Mouse (Mus musculus) forebrain, embryonic 15.5 days (tissue): ENCODE measurements around the gene Trim33. TPM values are rescaled to one million over a fixed set of nuclear protein-coding genes. Genes with fewer than 3 reads are reported as not detected.

Experiments used
- ATAC-seq: fragments of 200-750 bp; cut with Nextera tagmentation; replicated peaks from 2 replicates; pipeline ENCODE4 v1.8.0; 2017; ENCODE audit warnings: mild to moderate bottlenecking, moderate TSS enrichment, moderate library complexity
- H3K27ac ChIP-seq: fragments of 300-500 bp; sonication (generic); replicated peaks from 2 replicates; pipeline ENCODE4 v1.5.1; 2015; ENCODE audit warnings: mild to moderate bottlenecking, inconsistent platforms
- H3K27me3 ChIP-seq: fragments of 300-500 bp; sonication (generic); 2 replicates; pipeline ENCODE4 v1.6.1; 2015; ENCODE audit warnings: inconsistent platforms
- H3K36me3 ChIP-seq: fragments of 300-500 bp; sonication (generic); 2 replicates; pipeline ENCODE4 v1.6.1; 2015; ENCODE audit warnings: mild to moderate bottlenecking, inconsistent platforms
- H3K4me1 ChIP-seq: fragments of 300-500 bp; sonication (generic); 2 replicates; pipeline ENCODE4 v1.6.1; 2015; ENCODE audit warnings: inconsistent platforms
- H3K4me2 ChIP-seq: fragments of 300-500 bp; sonication (generic); replicated peaks from 2 replicates; pipeline ENCODE4 v1.6.1; 2015; ENCODE audit warnings: mild to moderate bottlenecking, inconsistent platforms
- H3K4me3 ChIP-seq: fragments of 300-500 bp; sonication (generic); 2 replicates; pipeline ENCODE4 v1.5.1; 2015; ENCODE audit warnings: mild to moderate bottlenecking, inconsistent platforms
- H3K9ac ChIP-seq: fragments of 300-500 bp; sonication (generic); replicated peaks from 2 replicates; pipeline ENCODE4 v1.6.1; 2015; ENCODE audit warnings: mild to moderate bottlenecking, inconsistent platforms
- H3K9me3 ChIP-seq: fragments of 300-500 bp; sonication (generic); 2 replicates; pipeline ENCODE4 v1.6.1; 2016; ENCODE audit warnings: inconsistent platforms
- WGBS: fragments of 180-500 bp; shearing (Covaris S2); methylation state at CpG from one replicate; pipeline ENCODE4 v1.1.7; 2015; ENCODE audit warnings: mixed read lengths; 5-methylcytosine and 5-hydroxymethylcytosine counted together
- polyA plus RNA-seq: library from polyadenylated mRNA; unstranded; fragments of >200 nt; fragmentation: Nextera tagmentation; extraction: Ambion mirVana; gene quantifications from 2 replicates; pipeline ENCODE4 v1.2.1, GENCODE M21; 2015

Trim33 gene
- polyA plus RNA-seq = 32.2 and 32.6 TPM in 2 replicates

- Histone ChIP-seq H3K4me2 (peak within 1 kb of the TSS; percentile 68), H3K36me3 (peaks cover 4% of the 10 kb centered on the region; the same call in 1 of the 2 replicates), H3K9me3 (no peaks in the 10 kb centered on the region), H3K9ac (peak within 1 kb of the TSS; percentile 98), H3K4me1 (peaks cover 28% of the 10 kb centered on the region), H3K27ac (peak within 1 kb of the TSS; percentile 99), H3K27me3 (no peaks in the 10 kb centered on the region), H3K4me3 (peak within 1 kb of the TSS; percentile 83)
- peak; percentile 89 for ATAC-seq
- under 1% methylated on average over 95 of the region's 136 CpGs for WGBS
Measured at GRCm38 (mm10) chr3:103279182-103280149, at the start of gene Trim33. Gene Trim33 (plus strand): TSS chr3:103279293.

GRCm38 (mm10) chr3:103232398-103232797, 46.7 kb upstream of the Trim33 start:
- H3K4me2 ChIP-seq = no peak overlapping the region
- no peak overlapping the region for H3K27ac ChIP-seq
- no peak overlapping the region for H3K9ac ChIP-seq
- WGBS = 75% methylated on average over 4 of the region's 4 CpGs
- no peak for ATAC-seq
- peaks cover 8% of the 10 kb centered on the region for H3K9me3 ChIP-seq
- H3K27me3 ChIP-seq = no peaks in the 10 kb centered on the region
- H3K4me3 ChIP-seq = no peak overlapping the region
- no peaks in the 10 kb centered on the region for H3K36me3 ChIP-seq
- no peaks in the 10 kb centered on the region for H3K4me1 ChIP-seq

- Histone ChIP-seq H3K9me3 (no peaks in the 10 kb centered on the region), H3K4me3 (no peak overlapping the region), H3K36me3 (no peaks in the 10 kb centered on the region), H3K27ac (no peak overlapping the region), H3K4me2 (no peak overlapping the region), H3K9ac (no peak overlapping the region), H3K4me1 (no peaks in the 10 kb centered on the region), H3K27me3 (no peaks in the 10 kb centered on the region)
- no peak for ATAC-seq
- 84% methylated on average over 2 of the region's 2 CpGs for WGBS
Measured at GRCm38 (mm10) chr3:103241524-103241923, 37.6 kb upstream of the Trim33 start.

GRCm38 (mm10) chr3:103242156-103242555, 36.9 kb upstream of the Trim33 start:
- H3K4me3 ChIP-seq = no peak overlapping the region
- 89% methylated on average over 3 of the region's 3 CpGs for WGBS
- H3K36me3 ChIP-seq = no peaks in the 10 kb centered on the region
- no peaks in the 10 kb centered on the region for H3K4me1 ChIP-seq
- ATAC-seq = no peak
- no peaks in the 10 kb centered on the region for H3K27me3 ChIP-seq
- H3K9ac ChIP-seq = no peak overlapping the region
- H3K27ac ChIP-seq = no peak overlapping the region
- no peaks in the 10 kb centered on the region for H3K9me3 ChIP-seq
- H3K4me2 ChIP-seq = no peak overlapping the region

GRCm38 (mm10) chr3:103243491-103243890, 35.6 kb upstream of the Trim33 start:
- 88% methylated on average over 2 of the region's 2 CpGs for WGBS
- Histone ChIP-seq H3K36me3 (no peaks in the 10 kb centered on the region), H3K27me3 (no peaks in the 10 kb centered on the region), H3K9ac (no peak overlapping the region), H3K4me3 (no peak overlapping the region), H3K27ac (no peak overlapping the region), H3K4me1 (no peaks in the 10 kb centered on the region), H3K9me3 (no peaks in the 10 kb centered on the region), H3K4me2 (no peak overlapping the region)
- ATAC-seq = no peak

- Histone ChIP-seq H3K27ac (no peak overlapping the region), H3K4me1 (no peaks in the 10 kb centered on the region), H3K4me3 (no peak overlapping the region), H3K9ac (no peak overlapping the region), H3K36me3 (no peaks in the 10 kb centered on the region), H3K4me2 (no peak overlapping the region), H3K9me3 (no peaks in the 10 kb centered on the region), H3K27me3 (no peaks in the 10 kb centered on the region)
- 70% methylated on average over 17 of the region's 17 CpGs for WGBS
- no peak for ATAC-seq
Measured at GRCm38 (mm10) chr3:103246627-103247260, 32.3 kb upstream of the Trim33 start.

- no peak overlapping the region for H3K4me3 ChIP-seq
- H3K4me2 ChIP-seq = no peak overlapping the region
- ATAC-seq = no peak
- WGBS = 71% methylated on average over 10 of the region's 10 CpGs
- H3K27ac ChIP-seq = no peak overlapping the region
- H3K4me1 ChIP-seq = no peaks in the 10 kb centered on the region
- H3K36me3 ChIP-seq = no peaks in the 10 kb centered on the region
- no peaks in the 10 kb centered on the region for H3K9me3 ChIP-seq
- H3K27me3 ChIP-seq = no peaks in the 10 kb centered on the region
- H3K9ac ChIP-seq = no peak overlapping the region
Measured at GRCm38 (mm10) chr3:103256089-103256819, 22.8 kb upstream of the Trim33 start.

- Histone ChIP-seq H3K9me3 (no peaks in the 10 kb centered on the region), H3K9ac (no peak overlapping the region), H3K4me1 (no peaks in the 10 kb centered on the region), H3K27ac (no peak overlapping the region), H3K27me3 (no peaks in the 10 kb centered on the region), H3K36me3 (no peaks in the 10 kb centered on the region), H3K4me2 (no peak overlapping the region), H3K4me3 (no peak overlapping the region)
- ATAC-seq = no peak
- WGBS = 92% methylated on average over 12 of the region's 12 CpGs
Measured at GRCm38 (mm10) chr3:103262802-103263417, 16.2 kb upstream of the Trim33 start.

GRCm38 (mm10) chr3:103278561-103279181, 422 bp upstream of the Trim33 start:
- H3K4me1 ChIP-seq = peaks cover 28% of the 10 kb centered on the region
- ATAC-seq = no peak
- no peaks in the 10 kb centered on the region for H3K27me3 ChIP-seq
- peaks cover 4% of the 10 kb centered on the region; the same call in 1 of the 2 replicates for H3K36me3 ChIP-seq
- H3K4me2 ChIP-seq = peak overlapping the region; percentile 62
- WGBS = 9% methylated on average over 11 of the region's 11 CpGs
- peak overlapping the region; percentile 86 for H3K9ac ChIP-seq
- H3K27ac ChIP-seq = peak overlapping the region; percentile 99
- H3K9me3 ChIP-seq = no peaks in the 10 kb centered on the region
- peak overlapping the region; percentile 83 for H3K4me3 ChIP-seq

GRCm38 (mm10) chr3:103280241-103280761, 1.2 kb downstream of the Trim33 start:
- Histone ChIP-seq H3K4me2 (peak overlapping the region; percentile 68), H3K9ac (peak overlapping the region; percentile 98), H3K27me3 (no peaks in the 10 kb centered on the region), H3K27ac (peak overlapping the region; percentile 99), H3K4me1 (peaks cover 28% of the 10 kb centered on the region), H3K36me3 (peaks cover 4% of the 10 kb centered on the region; the same call in 1 of the 2 replicates), H3K9me3 (no peaks in the 10 kb centered on the region), H3K4me3 (peak overlapping the region; percentile 83)
- WGBS = under 1% methylated on average over 36 of the region's 36 CpGs
- ATAC-seq = peak; percentile 71

- H3K4me2 ChIP-seq = peak overlapping the region; percentile 68
- H3K4me3 ChIP-seq = peak overlapping the region; percentile 83
- WGBS = 29% methylated on average over 5 of the region's 5 CpGs
- H3K9ac ChIP-seq = peak overlapping the region; percentile 98
- peaks cover 4% of the 10 kb centered on the region; the same call in 1 of the 2 replicates for H3K36me3 ChIP-seq
- H3K4me1 ChIP-seq = peaks cover 28% of the 10 kb centered on the region
- no peak for ATAC-seq
- peak overlapping the region; percentile 99 for H3K27ac ChIP-seq
- H3K27me3 ChIP-seq = no peaks in the 10 kb centered on the region
- no peaks in the 10 kb centered on the region for H3K9me3 ChIP-seq
Measured at GRCm38 (mm10) chr3:103280875-103281274, 1.8 kb downstream of the Trim33 start.
